Mouse (Mus musculus): Measurements from ENCODE around the gene Tmcc3.

The Tmcc3 gene

DNA sequence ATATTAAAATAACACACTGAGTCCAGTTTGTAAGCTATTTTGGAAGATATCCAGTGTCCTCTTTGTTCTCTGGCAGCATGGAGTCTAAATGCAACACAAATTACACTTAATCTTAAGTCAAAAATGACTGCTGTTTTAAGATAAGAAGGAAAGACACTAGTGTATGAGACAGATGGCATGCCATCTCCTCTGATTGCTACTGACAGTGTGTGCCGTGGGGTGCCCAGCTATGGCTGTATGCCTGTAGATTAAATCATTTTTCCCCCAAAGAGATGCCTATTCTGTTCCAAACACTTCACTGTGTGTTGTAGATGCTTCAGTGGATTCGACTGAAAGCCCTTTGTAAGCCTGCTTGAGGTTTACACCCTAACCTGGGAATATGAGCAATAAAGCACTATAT lies 59.5 kb downstream of the Tmcc3 start:
- no peak for DNase-seq

DNA sequence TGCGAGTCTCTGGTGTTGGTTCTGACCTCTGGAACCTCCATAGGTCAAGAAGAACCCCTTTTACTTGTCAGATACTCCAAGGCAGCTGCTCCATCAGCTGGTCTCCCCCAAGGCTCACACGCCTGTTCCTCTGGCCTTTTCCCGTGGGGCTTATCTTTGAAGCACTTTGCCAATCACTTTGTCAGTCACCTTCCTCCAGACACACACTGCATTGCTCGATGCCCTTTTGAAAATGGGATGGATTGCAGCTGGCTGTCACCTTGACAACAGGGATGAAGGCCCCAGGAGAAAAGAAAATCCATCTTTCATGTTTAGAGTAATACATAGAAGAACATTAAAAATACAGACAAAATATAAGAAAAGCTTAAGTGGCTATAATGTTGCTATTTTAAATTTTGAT lies 65.2 kb downstream of the Tmcc3 start:
- no peak for DNase-seq

DNA sequence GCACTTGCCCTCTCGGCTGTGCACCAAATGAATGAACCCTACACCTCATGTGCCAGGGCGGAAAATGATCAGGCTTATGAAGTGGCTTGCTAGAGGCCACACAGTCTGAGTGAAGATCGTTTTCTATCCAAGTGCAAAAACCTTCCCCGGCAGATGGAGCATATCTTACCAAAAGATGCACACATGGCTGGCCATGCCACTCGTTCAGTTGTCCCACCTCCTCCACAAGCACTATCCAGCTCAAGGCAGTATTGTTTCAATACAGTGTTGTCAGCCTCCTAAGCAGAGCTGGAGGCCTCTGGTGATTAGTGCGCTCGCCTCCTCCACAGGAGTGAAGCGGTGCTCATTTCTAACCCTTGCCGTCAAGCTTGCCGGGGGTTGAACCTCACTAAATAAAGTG lies 66.1 kb downstream of the Tmcc3 start:
- peak; percentile 43 for DNase-seq

DNA sequence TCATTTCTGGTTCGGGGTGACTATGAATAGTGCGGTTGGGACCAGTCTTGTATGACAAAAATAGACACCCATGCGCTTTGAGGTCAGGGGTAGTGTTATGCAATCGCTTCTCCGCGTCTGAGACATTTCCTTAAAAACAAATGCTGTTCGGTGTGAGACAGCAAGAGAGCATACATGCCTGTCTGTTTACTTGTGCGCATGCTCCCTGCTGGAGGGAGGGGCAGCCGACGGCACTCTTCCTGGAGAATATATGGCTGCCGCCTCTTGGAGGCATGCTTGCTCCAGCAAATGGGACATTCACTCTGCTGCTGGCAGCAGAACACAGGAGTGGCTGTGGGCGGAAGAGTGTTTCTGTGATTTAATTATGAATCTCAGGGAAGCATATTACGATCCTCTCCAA lies 66.6 kb downstream of the Tmcc3 start:
- peak; percentile 85 for DNase-seq

DNA sequence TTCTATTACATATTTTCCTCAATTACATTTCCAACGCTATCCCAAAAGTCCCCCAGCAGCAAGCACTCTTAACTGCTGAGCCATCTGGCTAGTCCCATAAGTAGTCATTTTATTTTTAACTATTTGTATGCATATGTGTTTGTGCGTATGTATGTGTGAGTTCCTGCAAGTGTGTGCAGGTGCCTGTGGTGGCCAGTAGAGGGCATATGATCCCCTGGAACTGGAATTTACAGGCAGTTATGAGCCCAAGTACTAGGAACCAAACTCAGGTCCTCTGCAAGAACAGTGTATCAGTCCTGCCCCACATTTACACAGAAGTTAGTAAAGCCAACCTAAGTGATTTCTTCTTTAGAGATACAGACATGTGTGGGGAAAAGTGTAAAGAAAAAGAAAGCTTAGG lies 68.3 kb downstream of the Tmcc3 start:
- DNase-seq = no peak

DNA sequence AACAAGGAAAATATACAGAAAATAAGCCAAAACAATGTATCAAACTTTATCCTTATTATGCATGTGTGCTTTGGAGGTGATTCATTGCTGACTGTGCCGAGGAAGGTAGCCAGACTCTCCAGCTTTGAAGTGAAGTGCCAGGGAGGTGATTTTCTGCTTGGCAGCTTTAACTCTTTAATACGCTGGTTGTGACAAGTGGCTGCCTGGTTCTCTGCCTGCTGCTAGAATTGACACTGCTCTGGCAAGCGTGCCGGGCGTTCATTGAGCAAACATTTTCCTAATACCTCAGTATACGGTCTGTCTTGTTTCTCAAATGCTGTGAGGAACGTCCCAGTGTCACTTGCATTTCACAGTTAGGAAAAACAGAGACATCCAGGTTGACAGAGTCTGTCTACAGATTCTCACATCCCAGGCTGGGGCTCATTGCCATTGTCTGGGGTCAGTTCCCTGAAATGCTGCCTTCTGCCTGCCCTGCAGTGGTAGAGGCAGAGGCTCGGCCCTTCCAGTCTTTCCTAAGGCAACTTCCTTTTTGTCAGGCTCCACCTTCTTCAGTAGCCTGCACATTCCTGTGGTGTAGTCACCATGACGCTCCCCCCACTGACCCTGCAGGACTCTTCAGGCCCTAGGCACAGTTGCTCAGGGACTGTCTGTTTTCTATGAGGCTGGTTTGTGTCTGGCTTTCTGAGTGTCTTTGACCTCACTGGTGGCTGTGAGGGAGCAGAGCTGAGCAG lies 69.1 kb downstream of the Tmcc3 start:
- DNase-seq = no peak

DNA sequence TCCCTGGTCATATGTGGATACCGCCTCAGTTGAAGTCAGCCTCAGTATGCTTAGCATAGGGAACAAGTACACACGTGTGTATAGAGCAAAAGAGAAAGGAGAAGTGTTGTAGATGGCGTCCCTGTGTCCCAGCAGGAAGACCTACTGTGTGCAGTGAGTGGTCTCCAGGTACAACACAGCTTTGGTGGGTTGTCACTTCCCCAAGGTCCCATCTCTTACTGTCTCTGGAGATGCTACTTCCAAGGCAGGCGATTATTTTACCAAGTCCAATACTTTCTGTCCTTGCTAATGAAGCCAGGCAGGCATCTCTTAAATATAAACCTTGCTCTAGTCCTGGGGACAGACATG lies 69.6 kb downstream of the Tmcc3 start:
- no peak for DNase-seq

DNA sequence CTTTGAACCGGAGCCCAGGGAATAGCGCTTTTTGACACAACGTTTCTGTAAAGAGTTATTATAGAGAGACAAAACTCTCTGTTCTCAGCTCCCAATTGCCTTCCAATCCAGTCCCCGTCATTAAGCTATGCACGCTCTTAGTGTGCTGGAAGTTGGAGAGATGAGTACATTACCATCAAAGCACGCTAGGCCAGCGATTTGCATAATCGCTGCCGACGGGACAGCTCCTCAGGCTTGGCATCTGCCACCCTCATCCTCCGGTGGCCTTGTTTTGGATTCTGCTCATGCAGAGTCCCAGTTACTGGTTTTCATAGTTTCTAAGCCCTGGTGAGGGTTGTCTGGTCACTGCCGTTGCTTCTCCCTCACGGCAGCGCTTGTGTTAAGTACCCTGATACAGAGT lies 70.9 kb downstream of the Tmcc3 start:
- no peak for DNase-seq

DNA sequence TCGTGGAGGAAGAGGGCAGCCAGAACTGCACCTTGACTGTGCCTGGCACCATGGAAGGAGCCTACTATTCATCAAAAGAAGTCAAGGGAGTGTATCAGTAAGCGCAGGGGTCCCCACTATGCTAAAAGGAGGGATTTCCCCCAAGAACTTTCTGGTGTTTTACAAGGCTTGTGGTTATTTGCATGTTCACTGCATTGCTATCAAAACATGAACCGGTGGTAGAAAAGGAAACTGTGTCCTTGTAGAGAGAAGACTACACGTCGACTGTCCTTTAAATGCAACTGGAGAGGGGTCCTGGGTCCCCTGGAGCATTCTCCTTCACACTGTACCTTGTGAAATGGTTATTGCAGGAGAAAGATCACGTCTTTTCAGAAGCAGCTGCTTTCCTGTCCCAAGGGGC lies 71.8 kb downstream of the Tmcc3 start:
- DNase-seq = no peak

DNA sequence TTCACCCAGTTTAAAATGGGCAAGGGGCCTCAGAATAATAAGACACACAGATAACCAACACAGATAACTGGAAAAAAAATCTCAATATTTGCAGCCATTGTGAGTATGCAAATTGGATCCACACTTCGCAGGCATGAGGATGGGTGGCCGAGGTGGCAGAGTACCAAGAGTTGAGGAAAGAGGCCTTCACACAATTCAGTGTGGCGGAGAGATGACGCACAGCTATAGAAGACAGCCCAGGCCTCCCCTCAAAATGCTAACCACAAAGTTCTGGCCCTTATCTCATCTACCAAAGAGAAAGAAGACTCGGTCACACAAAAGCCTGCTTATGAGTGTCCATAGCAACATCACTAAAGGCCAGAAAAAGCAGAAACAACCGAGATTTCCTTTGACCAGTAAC lies 77.5 kb downstream of the Tmcc3 start:
- DNase-seq = no peak

DNA sequence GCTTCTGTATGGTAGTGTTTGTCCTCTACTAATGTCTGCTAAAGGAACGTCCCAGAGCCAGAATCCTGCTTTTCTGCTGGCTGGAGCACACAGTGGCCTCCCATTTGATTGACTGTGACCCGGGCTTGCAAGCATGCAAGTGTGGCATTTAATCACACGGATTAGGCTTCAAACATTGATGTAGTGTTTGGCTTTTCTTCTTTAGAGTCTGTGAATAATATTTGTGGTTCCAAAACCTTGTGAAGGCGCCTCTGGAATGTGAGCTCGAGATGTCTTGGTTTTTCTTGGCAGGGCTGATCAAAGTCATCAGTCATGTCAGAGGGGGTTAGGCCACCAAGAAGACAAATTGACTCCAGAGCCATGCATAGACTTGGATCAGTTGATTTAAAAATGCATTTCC lies 79.3 kb downstream of the Tmcc3 start:
- no peak for DNase-seq

DNA sequence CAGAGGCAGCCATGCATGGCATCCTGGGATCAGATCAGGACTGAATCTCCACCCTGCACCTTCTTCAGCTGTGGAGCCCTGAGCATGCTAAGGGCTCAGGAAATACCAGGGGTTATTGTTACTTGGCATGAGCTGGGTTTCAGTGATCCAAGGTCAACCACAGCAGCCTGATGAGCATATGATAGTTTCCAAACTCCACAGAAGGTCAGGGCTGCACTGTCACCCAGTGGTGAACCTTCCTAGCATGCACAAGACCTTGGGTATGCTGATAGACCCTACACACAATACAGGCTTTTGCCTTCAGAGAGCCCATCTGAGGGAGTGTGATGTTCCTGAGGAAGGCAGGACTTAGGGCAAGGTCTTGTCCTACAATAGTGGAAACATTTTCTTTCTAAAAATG lies 82.5 kb downstream of the Tmcc3 start:
- DNase-seq = no peak

DNA sequence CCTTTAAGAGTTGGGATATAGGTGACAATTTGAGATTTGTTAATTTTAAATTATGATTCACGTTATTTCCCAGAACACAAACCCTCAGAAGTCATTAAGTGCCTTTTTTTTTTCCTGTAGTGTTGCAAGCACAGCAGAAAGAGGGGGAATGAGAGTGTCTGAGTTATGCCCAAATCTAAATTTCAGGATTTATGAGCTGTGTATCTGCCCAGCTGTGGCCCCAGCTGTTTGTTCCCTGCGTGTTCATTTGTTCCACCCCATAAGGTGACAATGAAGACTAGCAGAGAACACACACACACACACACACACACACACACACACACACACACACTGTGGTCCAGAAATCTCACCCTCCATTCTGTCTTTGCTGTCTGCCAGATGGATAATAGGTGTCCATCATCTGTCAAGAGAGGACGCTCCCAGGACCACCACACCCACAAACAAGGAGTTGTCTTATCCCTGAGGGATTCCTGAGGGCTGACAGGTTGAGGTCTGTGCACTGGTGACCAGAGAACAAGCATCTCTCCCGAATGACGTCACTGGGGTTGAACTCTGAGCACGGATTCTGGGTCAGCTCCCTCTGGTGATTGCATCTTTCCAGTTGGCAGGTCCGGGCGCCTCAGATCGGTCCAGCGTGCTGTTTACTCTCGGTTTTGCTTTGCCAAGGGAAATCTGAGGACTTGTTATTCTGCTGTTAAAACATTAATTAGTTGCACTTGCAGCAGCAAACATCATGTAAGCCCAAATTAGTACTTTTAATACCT lies 86.3 kb downstream of the Tmcc3 start:
- DNase-seq = no peak

DNA sequence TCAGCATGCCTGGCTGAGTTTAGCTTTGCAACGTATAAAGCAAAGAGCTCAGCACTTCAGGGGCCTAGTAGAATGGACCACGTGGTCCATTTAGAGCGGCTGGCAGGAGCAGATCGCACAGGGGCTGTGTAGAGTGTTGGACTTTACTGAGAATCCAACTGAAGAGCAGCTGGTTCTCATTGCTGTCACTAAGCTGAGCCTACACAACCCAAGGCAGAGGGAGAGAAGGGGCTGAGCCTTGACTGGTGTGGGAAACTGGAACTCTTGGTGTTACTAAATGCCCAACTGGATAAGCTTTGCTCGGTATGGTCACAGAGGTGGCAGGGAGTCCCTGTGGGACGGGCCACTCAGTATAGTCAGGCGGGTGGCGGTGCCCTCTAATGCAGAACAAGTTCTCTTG lies 89.1 kb downstream of the Tmcc3 start:
- no peak for DNase-seq

DNA sequence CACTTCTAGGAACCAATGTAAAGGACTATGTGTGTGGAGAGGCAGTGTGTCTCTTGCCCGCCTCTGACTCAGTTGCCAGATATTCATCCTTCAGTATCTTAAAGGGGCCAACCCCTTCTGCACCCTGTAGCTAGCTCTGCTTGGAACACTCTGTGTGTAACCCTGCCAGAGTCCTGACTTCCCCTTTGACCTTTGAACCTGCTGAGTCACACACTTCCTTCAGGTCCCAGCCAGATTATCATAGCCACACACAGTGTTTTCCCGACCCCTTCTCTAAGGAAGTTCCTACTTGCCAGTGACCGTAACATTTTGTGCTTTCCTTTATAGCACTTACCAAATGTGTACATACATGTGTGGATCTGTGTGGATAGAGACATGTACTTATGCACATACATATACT lies 93.7 kb downstream of the Tmcc3 start:
- DNase-seq = no peak

DNA sequence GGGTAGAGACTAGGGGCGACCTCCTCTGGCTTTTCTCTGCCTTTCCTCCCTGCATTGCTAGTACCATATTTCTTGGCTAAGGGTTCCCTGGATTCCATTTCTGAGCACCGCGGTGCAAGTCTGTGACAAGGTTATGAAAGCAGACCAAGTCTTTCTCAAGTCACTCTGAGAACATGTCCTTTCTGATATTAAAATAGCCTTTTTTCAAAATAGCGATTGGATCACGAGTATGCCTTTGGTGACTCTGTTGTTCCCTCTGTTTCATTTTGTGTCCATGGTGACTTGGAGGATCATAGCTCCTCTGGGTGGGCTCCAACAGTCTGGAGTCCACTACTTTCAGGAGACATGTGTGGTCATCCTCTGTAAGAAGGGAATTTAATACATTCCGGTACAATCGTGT lies 95.1 kb downstream of the Tmcc3 start:
- no peak for DNase-seq

DNA sequence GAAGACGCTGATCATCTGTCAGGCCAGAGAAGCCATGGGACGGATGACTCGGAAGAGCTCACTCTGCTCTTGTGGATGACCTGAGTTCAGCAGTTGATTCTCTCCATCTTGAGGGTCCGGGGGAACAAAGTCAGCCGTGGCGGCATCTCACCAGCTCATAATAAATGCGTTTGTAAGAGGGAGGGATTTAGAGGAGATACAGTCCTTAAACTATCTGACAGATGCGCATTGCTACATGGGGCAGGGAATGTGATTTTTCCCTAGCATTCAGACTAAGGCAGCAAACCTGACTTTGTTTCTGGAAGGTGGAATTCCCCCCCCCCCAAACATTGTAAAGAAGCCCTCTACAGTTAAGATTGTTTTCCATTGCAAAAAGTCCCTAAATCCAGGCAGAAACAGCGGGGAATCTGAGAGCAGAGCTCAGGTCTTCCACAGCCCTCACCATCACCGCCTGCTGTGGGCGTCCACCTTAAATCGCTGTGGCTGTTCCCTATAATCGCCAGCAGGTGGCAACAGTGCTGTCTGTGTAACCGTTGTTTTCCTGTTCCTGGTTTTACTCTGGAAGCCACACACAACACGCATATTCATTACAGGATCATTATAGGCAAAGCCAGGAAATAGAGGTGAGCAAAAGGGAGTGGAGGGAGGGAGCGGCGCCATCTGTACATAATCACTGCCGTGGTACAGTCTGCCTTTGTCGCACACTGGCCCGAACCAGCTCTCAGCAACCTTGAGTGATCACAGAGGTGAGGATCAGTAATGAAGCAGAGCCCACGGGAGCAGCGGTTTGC lies 96.8 kb downstream of the Tmcc3 start:
- peak; percentile 80 for DNase-seq

DNA sequence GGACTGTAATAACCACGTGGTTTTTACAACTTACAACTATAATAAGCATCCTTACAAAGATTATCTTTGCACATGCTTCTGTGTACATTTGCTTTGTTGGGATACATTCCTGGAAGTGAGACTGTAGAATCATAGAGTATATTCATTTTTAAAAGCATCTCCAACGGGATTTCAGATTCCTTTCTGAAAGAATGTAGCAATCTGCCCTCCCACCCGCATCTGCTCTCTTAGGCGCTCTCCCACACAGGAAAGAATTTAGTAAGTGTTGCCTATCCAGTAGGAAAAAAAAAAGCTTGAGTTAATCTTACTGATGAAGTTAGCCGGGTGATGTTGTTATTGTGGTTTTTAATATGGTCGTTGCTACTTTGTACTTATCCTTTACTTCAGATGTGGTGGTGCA lies 97.9 kb downstream of the Tmcc3 start:
- DNase-seq = peak; percentile 33

DNA sequence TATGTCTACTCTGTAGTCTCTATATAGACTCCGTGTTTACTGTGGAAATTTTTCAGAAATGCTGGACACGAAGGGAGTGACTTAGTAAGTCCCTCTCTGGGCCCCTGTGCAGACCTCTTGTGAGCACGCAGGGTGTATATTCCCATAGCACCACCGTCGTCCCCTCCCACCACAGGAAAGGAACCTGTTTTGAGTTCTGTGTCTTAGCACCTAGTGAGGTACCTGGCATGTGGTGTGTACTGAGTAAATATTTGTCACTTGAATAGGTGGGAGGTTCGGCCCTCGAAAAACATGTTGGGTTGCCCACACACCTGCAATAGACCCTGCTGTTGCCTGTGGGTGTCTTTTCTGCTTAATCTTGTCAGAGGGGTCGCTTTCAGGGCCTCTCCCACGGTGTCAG lies 99.8 kb downstream of the Tmcc3 start:
- no peak for DNase-seq

DNA sequence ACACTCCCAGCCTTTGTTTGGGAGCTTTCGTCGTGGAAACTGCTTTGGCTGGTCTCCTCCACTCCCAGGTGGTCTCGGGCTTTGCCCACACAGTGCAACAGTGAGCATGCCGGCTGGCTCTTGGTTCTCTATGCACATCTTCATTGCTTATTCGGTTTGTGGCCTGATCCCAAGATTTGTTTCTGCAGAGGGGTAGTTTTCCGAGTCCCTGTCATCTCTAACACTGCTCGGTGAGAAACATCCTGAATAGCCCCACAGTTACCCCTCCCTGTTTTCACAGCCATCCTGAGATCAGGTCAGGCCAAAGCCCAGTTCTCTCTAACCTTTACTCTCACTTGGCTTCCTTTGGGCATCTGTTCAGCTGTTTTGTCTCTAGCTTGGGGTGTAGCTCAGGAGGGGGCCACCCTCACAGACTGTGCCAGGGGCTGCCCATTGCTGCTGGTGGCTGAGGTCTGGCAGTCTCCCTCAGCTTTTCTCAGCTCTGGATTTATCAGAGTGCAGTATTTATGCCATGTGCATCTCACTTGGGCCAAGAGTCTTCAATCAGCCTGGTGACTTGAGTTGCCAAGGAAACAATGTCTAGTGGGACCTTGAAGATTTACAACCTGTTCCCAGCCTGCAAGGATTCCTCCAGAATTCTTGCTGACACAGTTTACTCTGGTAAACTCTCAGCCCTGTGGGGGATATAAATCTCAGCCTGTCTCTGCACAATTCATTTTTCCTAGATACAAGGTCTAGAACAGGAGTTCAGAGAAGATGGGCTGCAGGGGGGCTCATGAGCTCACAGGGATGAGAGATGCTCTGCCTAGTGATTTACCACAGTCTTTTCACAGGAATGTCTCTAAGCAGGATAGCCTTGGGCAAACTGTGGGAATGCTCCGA lies 102.3 kb downstream of the Tmcc3 start:
- peak; percentile 14 for DNase-seq

DNA sequence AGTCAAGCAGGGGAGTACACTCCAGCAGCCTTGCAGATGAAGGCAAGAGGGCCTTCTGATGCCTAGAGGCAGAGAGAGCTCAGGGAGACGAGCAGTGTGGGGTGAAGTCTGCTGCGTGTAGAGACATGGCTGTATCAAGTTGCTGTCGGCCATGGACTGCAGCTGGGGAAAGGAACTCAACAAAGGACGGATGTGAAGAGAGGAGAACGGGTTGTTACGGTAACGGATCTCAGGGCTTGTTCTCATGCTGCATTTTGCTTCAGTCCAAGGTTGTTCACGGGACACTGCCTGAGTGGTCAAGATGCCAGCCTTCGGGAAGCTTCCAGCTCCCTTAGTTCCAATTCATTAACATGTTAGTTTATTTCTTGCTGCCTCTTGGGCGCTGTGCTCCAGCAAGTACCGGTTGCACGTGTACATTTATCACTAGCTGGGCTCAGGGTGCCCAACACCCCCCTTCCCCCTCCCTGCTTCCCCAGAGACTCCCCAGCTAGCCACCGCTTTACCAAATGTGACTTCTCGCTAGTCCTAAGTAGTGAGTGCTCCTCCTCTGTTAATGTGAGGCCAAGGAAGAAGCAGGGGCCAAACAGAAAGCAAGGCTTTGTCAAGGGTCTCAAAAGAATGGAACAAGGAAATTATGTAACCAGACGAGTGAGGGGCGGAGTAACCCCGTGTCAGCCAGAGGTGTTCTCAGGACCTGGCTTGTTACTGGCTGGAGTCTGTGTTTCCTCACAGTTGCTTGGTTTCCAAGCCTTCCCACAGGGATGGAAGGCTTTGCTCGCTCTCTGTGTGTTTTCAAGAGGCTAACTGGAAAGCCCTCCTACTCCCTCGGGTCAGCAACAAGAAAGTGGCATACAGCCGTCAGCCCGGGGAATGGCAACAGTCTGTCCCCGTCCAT lies 104.4 kb downstream of the Tmcc3 start:
- DNase-seq = no peak

DNA sequence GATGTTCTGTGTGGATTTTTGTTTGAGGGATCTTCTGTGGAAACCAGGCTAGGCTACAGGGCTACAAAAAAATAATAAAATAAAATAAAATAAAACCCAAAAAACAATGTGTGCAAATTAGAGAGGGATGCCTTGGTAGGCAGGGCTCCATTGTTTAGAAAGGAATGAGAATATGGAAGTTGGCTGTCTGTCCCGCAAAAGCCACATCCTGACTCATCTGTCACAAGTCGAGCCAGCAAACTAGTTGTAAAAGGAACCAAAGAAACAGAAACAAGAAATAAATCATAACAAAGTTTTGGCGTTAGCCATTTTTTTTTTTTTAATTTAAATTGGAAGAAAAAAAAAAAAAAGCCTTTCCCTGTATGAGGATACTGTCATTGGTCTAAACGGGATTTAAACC lies 105.9 kb downstream of the Tmcc3 start:
- DNase-seq = no peak
